Mouse (Mus musculus) heart, adult 2 months (tissue): ENCODE measurements around the gene Tmem245.

ENCODE experiments used
- CTCF ChIP-seq: fragments of 200-600 bp; IDR thresholded peaks from 2 replicates; pipeline ENCODE4 v1.8.1; 2022; ENCODE audit warnings: antibody characterized with exemption, mild to moderate bottlenecking, moderate library complexity
- EP300 ChIP-seq: fragments of 200-500 bp; IDR thresholded peaks from 2 replicates; pipeline ENCODE4 v1.6.1; 2011; ENCODE audit warnings: low read depth, low read length, control low read depth; ENCODE audit not compliant: insufficient read depth
- POLR2A ChIP-seq: fragments of 200-500 bp; IDR thresholded peaks from 2 replicates; pipeline ENCODE4 v1.6.1; 2011; ENCODE audit warnings: mild to moderate bottlenecking, low read depth, low read length, control low read depth; ENCODE audit not compliant: insufficient read depth

DNA sequence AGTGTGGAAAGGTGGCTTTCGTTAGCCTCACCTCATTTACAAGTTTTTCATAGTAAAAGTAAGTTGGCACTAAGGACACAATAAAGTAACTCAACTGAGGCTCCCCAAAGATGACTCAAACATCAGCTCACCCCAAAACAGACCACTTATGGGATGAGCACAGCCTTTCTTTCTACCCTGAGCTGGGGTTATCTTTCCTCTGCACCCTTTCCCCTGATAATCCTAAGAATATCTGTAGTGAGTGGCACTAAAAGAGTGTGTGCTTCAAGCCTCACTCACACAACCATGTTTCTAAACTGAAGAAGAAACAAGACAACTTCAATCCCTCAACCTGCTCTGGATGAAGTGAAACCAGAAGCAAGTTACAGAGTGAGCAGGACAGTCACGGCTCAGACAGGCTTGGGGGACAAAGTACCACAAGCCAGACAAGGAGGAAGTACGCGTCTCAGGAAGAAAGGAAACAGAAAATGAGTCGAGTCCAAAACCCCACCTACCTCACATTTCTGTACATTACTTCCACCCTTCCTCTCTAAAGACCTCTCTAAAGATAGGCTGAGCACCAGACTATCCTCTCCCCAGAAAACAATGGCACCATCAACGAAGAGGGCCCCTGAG is 54.6 kb downstream of the Tmem245 start:
- no peak for TF ChIP-seq EP300
- TF ChIP-seq CTCF, result no peak
- TF ChIP-seq POLR2A, result no peak
